Mouse (Mus musculus) forebrain, embryonic 12.5 days (tissue): ENCODE measurements around the gene Map3k14. TPM values are rescaled to one million over a fixed set of nuclear protein-coding genes. Genes with fewer than 3 reads are reported as not detected.

Experiments
- polyA plus RNA-seq: library from polyadenylated mRNA; unstranded; fragments of >200 nt; fragmentation: Nextera tagmentation; extraction: Ambion mirVana; gene quantifications from 2 replicates; pipeline ENCODE4 v1.2.1, GENCODE M21; 2016

Map3k14 gene
- polyA plus RNA-seq, 1 experiment from 2014 or later = 4.6 TPM

Other genes with a start within 250 kb of the Map3k14 start
- 49.0 and 56.2 TPM in 2 replicates for gene Nmt1, start 239.3 kb downstream of the Map3k14 start, polyA plus RNA-seq
- 190 and 210 TPM in 2 replicates for gene Dcakd, start 239.1 kb downstream of the Map3k14 start, polyA plus RNA-seq
- 1.4 and 1.5 TPM in 2 replicates for gene Plcd3, start 165.8 kb downstream of the Map3k14 start, polyA plus RNA-seq
- gene Acbd4, start 165.8 kb downstream of the Map3k14 start, polyA plus RNA-seq = 5.7 and 7.1 TPM in 2 replicates
- gene Hexim1, start 151.2 kb downstream of the Map3k14 start, polyA plus RNA-seq = 3.4 TPM in 2 replicates
- 10.1 and 11.8 TPM in 2 replicates for gene Hexim2, start 135.0 kb downstream of the Map3k14 start, polyA plus RNA-seq
- 1.1 TPM in 2 replicates for gene Fmnl1, start 96.4 kb downstream of the Map3k14 start, polyA plus RNA-seq
- gene 1700023F06Rik, start 58.9 kb downstream of the Map3k14 start, polyA plus RNA-seq = 0.33 and 0.64 TPM in 2 replicates
- gene Spata32, start 49.0 kb downstream of the Map3k14 start, polyA plus RNA-seq = not detected in 2 replicates
- 3.2 and 3.7 TPM in 2 replicates for gene Arhgap27, start 96.2 kb upstream of the Map3k14 start, polyA plus RNA-seq
- 10.3 and 11.1 TPM in 2 replicates for gene Plekhm1, start 145.2 kb upstream of the Map3k14 start, polyA plus RNA-seq
- gene Lrrc37a, start 237.1 kb upstream of the Map3k14 start, polyA plus RNA-seq = not detected in 2 replicates